Mouse (Mus musculus): ENCODE data around the gene 5031439G07Rik. TPM values are rescaled to one million over a fixed set of nuclear protein-coding genes. Genes with fewer than 3 reads are reported as not detected.

5031439G07Rik gene
- total and polyA plus RNA-seq, 2 experiments from 2014 or later, result 28.9 to 112 TPM

- ATAC-seq (peak; percentile 54), DNase-seq (no peak)
- Histone ChIP-seq H3K4me1 (ENCODE audit: insufficient read depth) (0 out of 2 replicates have a peak, but pooled peaks cover 4% of the 10 kb centered on the region), H3K4me2 (ENCODE audit: low read depth) (no peak overlapping the region), H3K9ac (no peak overlapping the region), H3K4me3 (ENCODE audit: low read depth, low read length) (no peak overlapping the region), H3K9me3 (ENCODE audit: low read length) (no peaks in the 10 kb centered on the region), H3K36me3 (ENCODE audit: insufficient read depth) (0 out of 2 replicates have a peak, but pooled peaks cover 12% of the 10 kb centered on the region), H3K27me3 (ENCODE audit: insufficient read depth, low read length) (no peaks in the 10 kb centered on the region), H3K27ac (ENCODE audit: low read depth, low read length) (peak overlapping the region; percentile 40; the same call in 1 of the 2 replicates)
- 36% methylated on average over 8 of the region's 8 CpGs for WGBS
- no peak for TF ChIP-seq CTCF (IDR thresholded peaks at IDR 0.05; ENCODE audit: low read depth)
Measured at GRCm38 (mm10) chr15:84972860-84973543, 15.3 kb downstream of the 5031439G07Rik start.

DNA sequence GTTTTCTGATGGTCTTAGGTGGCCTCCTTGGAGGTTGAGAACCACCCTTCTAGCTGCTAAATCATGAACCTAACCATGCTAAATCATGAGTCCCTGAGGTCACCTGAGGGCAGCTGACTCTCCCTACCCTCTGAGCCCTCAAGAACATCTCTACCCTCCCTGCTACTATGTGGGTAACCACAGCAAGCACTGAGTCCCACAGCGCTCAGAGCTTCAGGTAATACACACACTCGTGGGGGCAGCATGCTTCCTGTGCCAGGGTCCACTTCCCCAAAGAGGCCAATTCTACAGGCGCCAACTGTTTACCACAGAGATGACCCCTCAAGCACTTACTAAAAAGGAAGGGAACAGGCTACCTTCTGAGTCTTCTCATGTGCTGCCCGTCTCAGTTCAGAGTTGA, 19.8 kb downstream of the 5031439G07Rik start:
- Histone ChIP-seq H3K4me1 (ENCODE audit: insufficient read depth) (0 out of 2 replicates have a peak, but pooled peaks cover 3% of the 10 kb centered on the region), H3K4me3 (ENCODE audit: low read depth, low read length) (no peak overlapping the region), H3K9ac (no peak overlapping the region), H3K27ac (ENCODE audit: low read depth, low read length) (no peak overlapping the region), H3K36me3 (ENCODE audit: insufficient read depth) (0 out of 2 replicates have a peak, but pooled peaks cover 12% of the 10 kb centered on the region), H3K27me3 (ENCODE audit: insufficient read depth, low read length) (no peaks in the 10 kb centered on the region), H3K4me2 (ENCODE audit: low read depth) (no peak overlapping the region), H3K9me3 (ENCODE audit: low read length) (no peaks in the 10 kb centered on the region)
- no peak for DNase-seq
- ATAC-seq, result no peak
- WGBS, result 92% methylated on average over 4 of the region's 4 CpGs
- no peak for TF ChIP-seq CTCF (IDR thresholded peaks at IDR 0.05; ENCODE audit: low read depth)

- no peak for TF ChIP-seq CTCF (IDR thresholded peaks at IDR 0.05; ENCODE audit: low read depth)
- no peak overlapping the region for H3K4me2 ChIP-seq (ENCODE audit: low read depth)
- 52% methylated on average over 7 of the region's 7 CpGs for WGBS
- H3K4me3 ChIP-seq (ENCODE audit: low read depth, low read length), result no peak overlapping the region
- H3K9me3 ChIP-seq (ENCODE audit: low read length), result no peaks in the 10 kb centered on the region
- DNase-seq, result peak; percentile 39
- ATAC-seq, result peak; percentile 45
- H3K36me3 ChIP-seq (ENCODE audit: insufficient read depth), result 0 out of 2 replicates have a peak, but pooled peaks cover 12% of the 10 kb centered on the region
- H3K27ac ChIP-seq (ENCODE audit: low read depth, low read length), result no peak overlapping the region
- no peaks in the 10 kb centered on the region for H3K27me3 ChIP-seq (ENCODE audit: insufficient read depth, low read length)
- no peak overlapping the region for H3K9ac ChIP-seq
- 0 out of 2 replicates have a peak, but pooled peaks cover 3% of the 10 kb centered on the region for H3K4me1 ChIP-seq (ENCODE audit: insufficient read depth)
Measured at GRCm38 (mm10) chr15:84965575-84966360, 22.6 kb downstream of the 5031439G07Rik start.

DNA sequence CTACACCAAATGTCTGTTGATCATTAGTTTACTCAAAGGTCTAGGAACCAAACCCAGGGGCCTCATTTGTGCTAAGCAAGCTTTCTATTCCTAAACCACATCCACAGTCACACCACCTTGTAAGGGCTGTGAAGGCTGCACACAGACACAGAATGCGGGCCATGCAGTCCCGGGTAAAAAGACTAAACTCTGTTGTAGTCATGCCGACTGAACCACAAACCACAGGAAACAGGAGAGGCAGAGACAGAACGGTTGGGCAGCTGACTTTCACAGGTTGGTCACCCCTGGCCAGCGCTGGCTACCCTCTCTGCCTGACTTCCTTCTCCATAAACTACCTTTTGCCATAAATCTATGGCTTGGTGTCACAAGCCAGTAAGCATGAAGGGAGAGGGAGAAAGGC, 23.6 kb downstream of the 5031439G07Rik start:
- H3K4me3 ChIP-seq (ENCODE audit: low read depth, low read length), result no peak overlapping the region
- ATAC-seq, result no peak

DNA sequence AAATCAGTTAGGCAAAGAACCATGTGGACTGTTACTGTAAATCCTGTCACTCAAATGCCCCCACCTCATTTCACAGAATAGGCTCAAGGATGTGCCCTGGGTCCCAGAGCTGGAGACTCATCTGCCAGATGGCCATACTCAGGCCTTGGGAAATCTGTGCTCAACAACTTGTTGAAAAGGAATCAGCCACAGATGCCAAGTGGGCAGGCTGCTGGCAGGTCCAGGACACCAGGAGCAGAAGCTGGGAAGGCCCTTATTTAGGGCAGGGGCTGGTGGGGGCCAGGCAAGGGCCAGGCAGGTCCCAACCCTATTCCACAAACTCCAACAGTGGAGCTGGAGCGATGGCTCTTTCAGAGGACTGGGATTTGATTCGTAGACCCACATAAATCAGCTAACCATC, 25.8 kb downstream of the 5031439G07Rik start:
- Histone ChIP-seq H3K27ac (ENCODE audit: low read depth, low read length) (no peak overlapping the region), H3K4me2 (ENCODE audit: low read depth) (no peak overlapping the region), H3K4me1 (ENCODE audit: insufficient read depth) (peaks cover 12% of the 10 kb centered on the region), H3K36me3 (ENCODE audit: insufficient read depth) (peaks cover 4% of the 10 kb centered on the region), H3K4me3 (ENCODE audit: low read depth, low read length) (no peak overlapping the region), H3K27me3 (ENCODE audit: insufficient read depth, low read length) (no peaks in the 10 kb centered on the region), H3K9ac (no peak overlapping the region), H3K9me3 (ENCODE audit: low read length) (no peaks in the 10 kb centered on the region)
- no peak for TF ChIP-seq CTCF (IDR thresholded peaks at IDR 0.05; ENCODE audit: low read depth)
- DNase-seq (no peak), ATAC-seq (no peak)
- WGBS, result 98% methylated on average over 2 of the region's 2 CpGs

More for the DNA sequence above, 23.6 kb downstream of the 5031439G07Rik start:
- Histone ChIP-seq H3K9me3 (ENCODE audit: low read length) (no peaks in the 10 kb centered on the region), H3K36me3 (ENCODE audit: insufficient read depth) (peaks cover 8% of the 10 kb centered on the region; the same call in 1 of the 2 replicates), H3K9ac (no peak overlapping the region), H3K4me2 (ENCODE audit: low read depth) (no peak overlapping the region), H3K27me3 (ENCODE audit: insufficient read depth, low read length) (no peaks in the 10 kb centered on the region), H3K27ac (ENCODE audit: low read depth, low read length) (no peak overlapping the region), H3K4me1 (ENCODE audit: insufficient read depth) (0 out of 2 replicates have a peak, but pooled peaks cover 3% of the 10 kb centered on the region)
- DNase-seq, result no peak
- TF ChIP-seq CTCF (IDR thresholded peaks at IDR 0.05; ENCODE audit: low read depth), result no peak
- 78% methylated on average over 5 of the region's 5 CpGs for WGBS

- ATAC-seq, result peak; percentile 36
- Histone ChIP-seq H3K4me3 (ENCODE audit: low read depth, low read length) (no peak overlapping the region), H3K36me3 (ENCODE audit: insufficient read depth) (peaks cover 14% of the 10 kb centered on the region), H3K9ac (peak overlapping the region; percentile 33; the same call in 1 of the 2 replicates), H3K27me3 (ENCODE audit: insufficient read depth, low read length) (no peaks in the 10 kb centered on the region), H3K4me2 (ENCODE audit: low read depth) (peak overlapping the region; percentile 4; the same call in 1 of the 2 replicates), H3K9me3 (ENCODE audit: low read length) (no peaks in the 10 kb centered on the region), H3K27ac (ENCODE audit: low read depth, low read length) (0 out of 2 replicates have a peak overlapping the region, but pooled peaks have one; percentile 29), H3K4me1 (ENCODE audit: insufficient read depth) (peaks cover 9% of the 10 kb centered on the region)
- DNase-seq, result peak; percentile 21
- TF ChIP-seq CTCF (IDR thresholded peaks at IDR 0.05; ENCODE audit: low read depth), result peak; percentile 30; the same call in 1 of the 2 replicates
- WGBS, result 20% methylated on average over 8 of the region's 8 CpGs
Measured at GRCm38 (mm10) chr15:84960692-84961091, 27.7 kb downstream of the 5031439G07Rik start.

All from forebrain, postnatal 0 days (tissue).